Mouse (Mus musculus): Measurements from ENCODE around the gene Cry2. TPM values are rescaled to one million over a fixed set of nuclear protein-coding genes. Genes with fewer than 3 reads are reported as not detected.

Cry2 gene
- polyA plus RNA-seq, 1 experiment from 2014 or later = 21.3 TPM

- no peak for ATAC-seq (replicated peaks; ENCODE audit: low FRiP score)
- no peak overlapping the region for H3K4me3 ChIP-seq (replicated peaks)
- H3K4me1 ChIP-seq = peaks cover 3% of the 10 kb centered on the region; the same call in 1 of the 2 replicates
- no peak overlapping the region for H3K27ac ChIP-seq
- H3K4me2 ChIP-seq = no peak overlapping the region
- no peaks in the 10 kb centered on the region for H3K27me3 ChIP-seq
- H3K9me3 ChIP-seq (replicated peaks) = no peaks in the 10 kb centered on the region
- H3K9ac ChIP-seq = no peak overlapping the region
- H3K36me3 ChIP-seq = peaks cover 95% of the 10 kb centered on the region
- WGBS = 91% methylated on average over 4 of the region's 4 CpGs
These were observed 51.1 kb downstream of the Cry2 start for GRCm38 (mm10) chr2:92382759-92383158.

- Histone ChIP-seq H3K27me3 (no peaks in the 10 kb centered on the region), H3K36me3 (peaks cover 98% of the 10 kb centered on the region), H3K4me2 (no peak within 1 kb of the TSS), H3K9ac (no peak within 1 kb of the TSS), H3K27ac (no peak within 1 kb of the TSS), H3K4me3 (replicated peaks) (no peak within 1 kb of the TSS), H3K4me1 (no peaks in the 10 kb centered on the region), H3K9me3 (replicated peaks) (no peaks in the 10 kb centered on the region)
- no peak for ATAC-seq (replicated peaks; ENCODE audit: low FRiP score)
- WGBS = 87% methylated on average over 5 of the region's 5 CpGs
These were observed 51.8 kb downstream of the Cry2 start, which contains the start of gene 1700029I15Rik for GRCm38 (mm10) chr2:92381901-92382588. 1700029I15Rik (plus strand) TSS chr2:92382538.

GRCm38 (mm10) chr2:92381161-92381560 is 52.7 kb downstream of the Cry2 start:
- H3K4me1 ChIP-seq = peaks cover 5% of the 10 kb centered on the region
- no peaks in the 10 kb centered on the region for H3K27me3 ChIP-seq
- ATAC-seq (replicated peaks; ENCODE audit: low FRiP score) = no peak
- H3K27ac ChIP-seq = no peak overlapping the region
- no peak overlapping the region for H3K4me3 ChIP-seq (replicated peaks)
- H3K36me3 ChIP-seq = peaks cover 90% of the 10 kb centered on the region
- 76% methylated on average over 5 of the region's 5 CpGs for WGBS
- no peaks in the 10 kb centered on the region for H3K9me3 ChIP-seq (replicated peaks)
- no peak overlapping the region for H3K4me2 ChIP-seq
- no peak overlapping the region for H3K9ac ChIP-seq

GRCm38 (mm10) chr2:92380495-92381050 is 53.3 kb downstream of the Cry2 start:
- 60% methylated on average over 6 of the region's 6 CpGs for WGBS
- peaks cover 84% of the 10 kb centered on the region for H3K36me3 ChIP-seq
- no peak overlapping the region for H3K4me2 ChIP-seq
- H3K27me3 ChIP-seq = no peaks in the 10 kb centered on the region
- no peak overlapping the region for H3K27ac ChIP-seq
- no peak overlapping the region for H3K4me3 ChIP-seq (replicated peaks)
- H3K9me3 ChIP-seq (replicated peaks) = no peaks in the 10 kb centered on the region
- no peak overlapping the region for H3K9ac ChIP-seq
- H3K4me1 ChIP-seq = peaks cover 11% of the 10 kb centered on the region
- no peak for ATAC-seq (replicated peaks; ENCODE audit: low FRiP score)

- WGBS = 81% methylated on average over 17 of the region's 17 CpGs
- no peak overlapping the region for H3K4me3 ChIP-seq (replicated peaks)
- peaks cover 78% of the 10 kb centered on the region for H3K36me3 ChIP-seq
- H3K9me3 ChIP-seq (replicated peaks) = no peaks in the 10 kb centered on the region
- peaks cover 12% of the 10 kb centered on the region for H3K4me1 ChIP-seq
- H3K27me3 ChIP-seq = no peaks in the 10 kb centered on the region
- no peak overlapping the region for H3K9ac ChIP-seq
- H3K4me2 ChIP-seq = no peak overlapping the region
- H3K27ac ChIP-seq = no peak overlapping the region
- no peak for ATAC-seq (replicated peaks; ENCODE audit: low FRiP score)
These were observed 53.9 kb downstream of the Cry2 start for GRCm38 (mm10) chr2:92379783-92380494.

GRCm38 (mm10) chr2:92377320-92377719 is 56.5 kb downstream of the Cry2 start:
- no peak for ATAC-seq (replicated peaks; ENCODE audit: low FRiP score)
- no peak overlapping the region for H3K4me3 ChIP-seq (replicated peaks)
- 96% methylated on average over 7 of the region's 7 CpGs for WGBS
- peaks cover 36% of the 10 kb centered on the region for H3K4me1 ChIP-seq
- peaks cover 4% of the 10 kb centered on the region; the same call in 1 of the 2 replicates for H3K27me3 ChIP-seq
- peaks cover 52% of the 10 kb centered on the region for H3K36me3 ChIP-seq
- no peaks in the 10 kb centered on the region for H3K9me3 ChIP-seq (replicated peaks)
- no peak overlapping the region for H3K9ac ChIP-seq
- H3K4me2 ChIP-seq = no peak overlapping the region
- H3K27ac ChIP-seq = no peak overlapping the region

GRCm38 (mm10) chr2:92376300-92376699 is 57.5 kb downstream of the Cry2 start:
- Histone ChIP-seq H3K27ac (no peak overlapping the region), H3K4me2 (peak overlapping the region; percentile 83), H3K27me3 (peaks cover 10% of the 10 kb centered on the region), H3K9ac (peak overlapping the region; percentile 74; the same call in 1 of the 2 replicates), H3K9me3 (replicated peaks) (no peaks in the 10 kb centered on the region), H3K4me1 (peaks cover 46% of the 10 kb centered on the region), H3K36me3 (peaks cover 42% of the 10 kb centered on the region), H3K4me3 (replicated peaks) (peak overlapping the region; percentile 60)
- 89% methylated on average over 6 of the region's 6 CpGs for WGBS
- ATAC-seq (replicated peaks; ENCODE audit: low FRiP score) = no peak

GRCm38 (mm10) chr2:92375788-92376187 is 58.1 kb downstream of the Cry2 start:
- ATAC-seq (replicated peaks; ENCODE audit: low FRiP score) = no peak
- peaks cover 38% of the 10 kb centered on the region for H3K36me3 ChIP-seq
- 10% methylated on average over 10 of the region's 10 CpGs for WGBS
- peak overlapping the region; percentile 97 for H3K27ac ChIP-seq
- no peaks in the 10 kb centered on the region for H3K9me3 ChIP-seq (replicated peaks)
- H3K9ac ChIP-seq = peak overlapping the region; percentile 74
- H3K4me1 ChIP-seq = peaks cover 51% of the 10 kb centered on the region
- H3K27me3 ChIP-seq = peaks cover 16% of the 10 kb centered on the region
- H3K4me2 ChIP-seq = peak overlapping the region; percentile 83
- H3K4me3 ChIP-seq (replicated peaks) = peak overlapping the region; percentile 60

GRCm38 (mm10) chr2:92375099-92375623 is 58.7 kb downstream of the Cry2 start:
- Histone ChIP-seq H3K9me3 (replicated peaks) (no peaks in the 10 kb centered on the region), H3K27ac (peak overlapping the region; percentile 97), H3K27me3 (peaks cover 21% of the 10 kb centered on the region), H3K9ac (peak overlapping the region; percentile 74), H3K36me3 (peaks cover 32% of the 10 kb centered on the region), H3K4me2 (peak overlapping the region; percentile 83), H3K4me1 (peaks cover 57% of the 10 kb centered on the region), H3K4me3 (replicated peaks) (peak overlapping the region; percentile 60)
- WGBS = under 1% methylated on average over 29 of the region's 29 CpGs
- peak; percentile 91 for ATAC-seq (replicated peaks; ENCODE audit: low FRiP score)

GRCm38 (mm10) chr2:92374514-92374913 is 59.3 kb downstream of the Cry2 start, which contains the start of the genes Pex16 and Large2:
Pex16 (plus strand) TSS chr2:92374676.
Large2 (minus strand) TSS chr2:92374869.
- Histone ChIP-seq H3K4me2 (peak within 1 kb of the TSS; percentile 83), H3K36me3 (peaks cover 26% of the 10 kb centered on the region), H3K9ac (peak within 1 kb of the TSS; percentile 74), H3K27me3 (peaks cover 28% of the 10 kb centered on the region), H3K4me1 (peaks cover 64% of the 10 kb centered on the region), H3K4me3 (replicated peaks) (peak within 1 kb of the TSS; percentile 60), H3K9me3 (replicated peaks) (no peaks in the 10 kb centered on the region), H3K27ac (peak within 1 kb of the TSS; percentile 97)
- 2% methylated on average over 16 of the region's 16 CpGs for WGBS
- no peak for ATAC-seq (replicated peaks; ENCODE audit: low FRiP score)

GRCm38 (mm10) chr2:92373437-92373813 is 60.4 kb downstream of the Cry2 start:
- 75% methylated on average over 11 of the region's 11 CpGs for WGBS
- ATAC-seq (replicated peaks; ENCODE audit: low FRiP score) = no peak
- Histone ChIP-seq H3K4me1 (peaks cover 74% of the 10 kb centered on the region), H3K9ac (no peak overlapping the region), H3K9me3 (replicated peaks) (no peaks in the 10 kb centered on the region), H3K4me2 (peak overlapping the region; percentile 83; the same call in 1 of the 2 replicates), H3K27me3 (peaks cover 32% of the 10 kb centered on the region), H3K4me3 (replicated peaks) (no peak overlapping the region), H3K36me3 (peaks cover 15% of the 10 kb centered on the region), H3K27ac (peak overlapping the region; percentile 97)

Measured in kidney, embryonic 15.5 days (tissue).